Mouse (Mus musculus): ENCODE data around the gene Micu1.

Gene Micu1

GRCm38 (mm10) chr10:59721555-59721954 lies 19.3 kb downstream of the Micu1 start:
- no peak for DNase-seq (ENCODE audit: low spot score in 2 of 2)

DNA sequence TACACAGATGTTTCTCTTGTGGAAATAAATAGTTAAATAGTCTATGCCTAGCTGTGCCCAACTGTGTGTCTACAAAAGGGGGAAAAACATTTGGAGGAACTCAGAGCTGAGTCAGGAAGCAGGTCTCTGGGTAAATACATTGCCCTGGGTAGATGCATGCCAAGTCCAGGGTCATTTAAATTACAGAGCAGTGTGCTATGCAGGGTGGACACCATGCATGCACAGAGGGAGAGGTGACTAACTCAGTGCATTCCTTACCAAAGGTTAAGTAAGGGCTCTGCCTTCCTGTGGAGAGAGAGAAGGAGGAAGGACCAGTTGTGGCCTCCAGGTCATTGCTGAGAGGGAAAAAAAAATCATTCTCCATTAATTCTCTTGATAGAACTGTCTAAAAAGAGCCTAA lies 22.4 kb downstream of the Micu1 start:
- DNase-seq (ENCODE audit: low spot score in 2 of 2) = no peak

- no peak for DNase-seq (ENCODE audit: low spot score in 2 of 2)
These were observed 25.0 kb downstream of the Micu1 start for GRCm38 (mm10) chr10:59727251-59727650.

DNA sequence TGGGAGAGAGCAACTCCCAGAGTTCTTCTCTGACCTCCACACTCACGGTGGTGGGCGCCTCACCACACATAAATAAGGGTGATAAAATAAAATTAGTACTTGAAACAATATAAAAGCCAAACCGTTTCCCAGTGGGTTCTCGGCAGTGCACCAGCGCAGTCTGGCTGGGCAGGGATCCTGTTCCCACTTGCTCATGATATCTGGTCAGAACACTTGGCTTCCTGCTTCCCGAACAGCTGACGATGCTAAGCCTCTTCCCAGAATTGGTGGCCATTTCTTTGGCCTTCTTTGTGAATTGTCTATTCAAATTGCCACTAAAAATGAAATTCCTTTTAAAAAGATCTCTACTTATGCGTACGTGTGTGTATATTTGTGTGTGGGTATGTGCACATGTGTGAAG lies 27.0 kb downstream of the Micu1 start:
- DNase-seq (ENCODE audit: low spot score in 2 of 2) = no peak

- no peak for DNase-seq (ENCODE audit: low spot score in 2 of 2)
These were observed 27.6 kb downstream of the Micu1 start for GRCm38 (mm10) chr10:59729842-59730241.

GRCm38 (mm10) chr10:59736027-59736598 lies 33.8 kb downstream of the Micu1 start:
- no peak for DNase-seq (ENCODE audit: low spot score in 2 of 2)

DNA sequence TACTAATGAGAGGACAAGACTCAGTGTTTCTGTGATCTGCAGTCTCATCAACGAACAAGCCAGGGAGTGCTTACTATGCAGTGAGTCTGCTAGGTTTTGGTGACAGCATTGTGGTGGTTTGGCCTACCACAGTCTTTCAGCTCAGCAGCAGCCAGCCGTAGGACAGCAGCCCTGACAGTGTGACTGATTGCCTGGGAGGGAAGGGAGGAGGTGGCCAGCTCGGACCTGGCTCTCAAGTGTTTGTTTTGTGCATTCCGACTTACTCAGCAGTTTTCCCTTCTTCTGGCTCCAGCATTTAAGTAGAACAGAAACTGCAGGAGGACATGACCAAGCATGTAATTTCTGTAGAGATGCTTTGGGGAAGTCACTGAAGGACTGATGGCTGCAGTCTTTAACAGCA lies 39.2 kb downstream of the Micu1 start:
- no peak for DNase-seq (ENCODE audit: low spot score in 2 of 2)

- no peak for DNase-seq (ENCODE audit: low spot score in 2 of 2)
These were observed 41.1 kb downstream of the Micu1 start for GRCm38 (mm10) chr10:59743397-59743796.

- DNase-seq (ENCODE audit: low spot score in 2 of 2) = no peak
These were observed 41.7 kb downstream of the Micu1 start for GRCm38 (mm10) chr10:59743969-59744368.

GRCm38 (mm10) chr10:59747334-59747733 lies 45.1 kb downstream of the Micu1 start:
- no peak for DNase-seq (ENCODE audit: low spot score in 2 of 2)

GRCm38 (mm10) chr10:59748699-59749200 lies 46.5 kb downstream of the Micu1 start:
- no peak for DNase-seq (ENCODE audit: low spot score in 2 of 2)

DNA sequence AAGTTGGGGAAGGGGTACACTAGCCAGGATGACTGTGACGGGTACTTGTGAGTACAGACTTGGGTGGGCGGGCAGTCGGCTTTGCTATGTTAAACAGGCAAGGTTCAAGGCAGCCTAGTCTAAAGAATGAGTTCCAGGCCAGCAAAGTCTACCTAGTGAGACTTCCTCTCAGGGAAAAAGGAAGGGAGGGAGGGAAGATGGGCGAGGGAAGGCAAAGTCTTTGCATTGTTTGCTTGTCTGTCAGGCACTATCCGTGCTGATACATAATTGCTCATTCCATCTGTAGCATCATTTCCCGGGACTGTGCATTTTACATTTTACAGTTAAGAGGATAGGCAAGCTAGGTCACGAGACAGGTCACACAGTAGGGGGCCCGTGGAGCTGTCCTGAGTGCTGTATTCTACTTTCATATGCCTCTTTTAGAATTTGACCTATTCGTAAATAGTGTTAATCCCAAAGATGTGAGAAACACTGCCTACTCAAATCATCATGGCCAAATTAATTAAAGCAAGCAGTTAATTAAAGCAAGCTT lies 51.3 kb downstream of the Micu1 start:
- DNase-seq (ENCODE audit: low spot score in 2 of 2) = no peak

DNA sequence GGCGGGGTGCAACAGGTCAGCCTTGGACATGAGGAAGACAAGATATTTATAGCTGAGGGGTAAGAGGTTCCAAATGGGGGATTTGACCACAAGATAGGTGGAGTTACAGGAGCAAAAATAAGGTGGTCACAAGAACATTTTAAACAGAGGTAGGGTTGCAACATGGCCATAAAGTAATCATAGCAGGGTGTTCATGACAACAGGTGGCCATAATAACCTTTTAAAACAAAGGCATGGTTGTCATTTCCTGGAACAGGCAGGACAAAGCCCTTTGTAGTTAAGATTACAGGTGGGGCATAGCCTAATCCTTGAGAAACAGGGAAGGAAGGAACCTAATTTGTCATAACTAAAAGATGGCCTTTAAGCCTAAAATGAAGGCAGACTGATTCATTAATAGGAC lies 51.8 kb downstream of the Micu1 start:
- DNase-seq (ENCODE audit: low spot score in 2 of 2) = no peak

- no peak for DNase-seq (ENCODE audit: low spot score in 2 of 2)
These were observed 52.6 kb downstream of the Micu1 start for GRCm38 (mm10) chr10:59754901-59755300.

- DNase-seq (ENCODE audit: low spot score in 2 of 2) = no peak
These were observed 53.4 kb downstream of the Micu1 start for GRCm38 (mm10) chr10:59755681-59756080.

GRCm38 (mm10) chr10:59756090-59756489 lies 53.8 kb downstream of the Micu1 start:
- DNase-seq (ENCODE audit: low spot score in 2 of 2) = no peak

- DNase-seq (ENCODE audit: low spot score in 2 of 2) = no peak
These were observed 54.3 kb downstream of the Micu1 start for GRCm38 (mm10) chr10:59756570-59756969.

GRCm38 (mm10) chr10:59764781-59765180 lies 62.5 kb downstream of the Micu1 start:
- no peak for DNase-seq (ENCODE audit: low spot score in 2 of 2)

DNA sequence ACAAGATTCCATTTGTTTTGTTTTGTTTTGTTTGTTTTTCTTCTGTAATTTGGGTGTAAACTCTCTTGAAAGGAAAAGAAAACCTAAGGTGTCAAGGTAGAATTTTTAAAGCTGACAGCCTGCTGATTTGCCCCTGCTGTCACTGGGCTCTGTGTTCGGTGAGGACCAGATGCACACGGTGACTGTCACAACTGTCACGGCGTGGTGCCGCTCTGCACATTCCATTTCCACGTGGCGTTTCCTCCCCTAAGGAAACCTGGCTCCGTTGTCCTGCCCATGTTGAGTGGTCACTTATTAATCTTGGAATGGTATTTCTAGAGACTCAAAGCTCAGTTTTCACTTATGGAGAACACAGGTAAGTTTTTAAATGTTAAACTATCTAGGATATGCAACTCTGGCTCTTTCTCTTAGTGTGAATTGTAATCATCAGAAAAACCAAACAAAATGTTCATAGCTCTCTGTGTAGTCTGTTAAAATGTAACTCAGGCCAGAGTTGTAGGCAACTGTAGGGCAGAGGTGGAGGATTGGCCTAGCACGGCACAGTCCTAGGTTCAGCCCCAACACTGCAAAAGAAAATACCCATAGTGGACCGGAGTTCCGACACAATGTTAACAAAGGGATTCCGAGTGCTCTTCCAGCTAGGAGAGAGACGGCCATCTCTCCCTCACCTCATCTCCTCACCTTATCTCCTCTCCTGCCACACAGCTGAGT lies 66.2 kb downstream of the Micu1 start:
- no peak for DNase-seq (ENCODE audit: low spot score in 2 of 2)

DNA sequence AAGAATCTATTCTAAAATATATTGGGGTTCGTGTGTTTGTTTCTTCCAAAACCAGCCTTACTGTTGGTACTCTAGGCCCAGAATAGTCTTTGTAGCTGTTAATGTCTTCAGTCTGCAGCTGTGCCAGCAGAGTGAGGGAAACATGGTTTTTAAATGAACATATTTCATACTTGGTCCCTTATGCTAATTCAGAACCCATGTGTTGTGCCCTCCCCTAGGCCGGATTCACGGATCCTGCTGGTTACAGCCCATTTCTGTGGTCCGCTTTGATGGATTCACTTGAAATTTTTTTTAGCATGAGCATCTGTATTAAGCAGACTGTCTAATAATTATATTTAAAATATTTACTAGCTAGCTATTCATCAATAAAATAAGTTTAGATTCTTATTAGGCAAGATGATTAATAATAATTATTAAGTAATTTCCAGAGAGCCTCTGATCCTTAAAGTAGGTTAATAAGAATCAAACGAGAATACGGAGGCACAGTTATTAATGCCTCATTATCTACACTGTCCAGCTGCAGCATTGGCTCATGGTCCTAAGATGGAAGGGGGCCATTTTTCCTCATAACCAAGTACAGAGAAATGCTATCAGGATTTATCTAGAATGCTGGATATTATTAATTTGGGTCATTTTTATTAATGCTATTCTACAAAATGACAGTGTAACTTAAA lies 69.2 kb downstream of the Micu1 start:
- no peak for DNase-seq (ENCODE audit: low spot score in 2 of 2)

DNA sequence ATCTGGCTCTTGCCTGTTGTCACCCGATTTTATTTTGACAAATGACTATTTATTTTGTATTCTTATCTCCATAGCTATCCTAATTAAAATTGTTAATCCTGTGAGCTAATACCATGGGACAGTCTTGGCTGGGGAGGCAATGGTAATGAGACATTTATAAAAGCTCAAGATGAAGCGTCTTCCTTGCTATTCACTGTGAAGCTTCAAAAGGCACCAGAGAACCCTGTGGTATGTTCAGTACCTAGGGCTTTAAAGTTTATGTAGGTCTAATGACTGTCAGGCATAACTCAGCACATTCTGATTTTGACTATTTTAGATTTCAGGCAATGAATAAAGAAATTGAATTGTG lies 69.7 kb downstream of the Micu1 start:
- no peak for DNase-seq (ENCODE audit: low spot score in 2 of 2)

GRCm38 (mm10) chr10:59773441-59774140 lies 71.3 kb downstream of the Micu1 start:
- DNase-seq (ENCODE audit: low spot score in 2 of 2) = no peak

Measured in frontal cortex, postnatal 25 days (tissue).